Mouse (Mus musculus): Measurements from ENCODE around the gene Aacs. TPM values are rescaled to one million over a fixed set of nuclear protein-coding genes. Genes with fewer than 3 reads are reported as not detected.
"Not testable (repeated sequence)": the region's sequence is repeated elsewhere in the genome, so short reads cannot be mapped to it uniquely, and the experiment has no call there.

Aacs gene
- polyA plus RNA-seq (2015; fragmentation: Nextera tagmentation; extraction: Ambion mirVana), result 17.5 and 17.9 TPM in 2 replicates

DNA sequence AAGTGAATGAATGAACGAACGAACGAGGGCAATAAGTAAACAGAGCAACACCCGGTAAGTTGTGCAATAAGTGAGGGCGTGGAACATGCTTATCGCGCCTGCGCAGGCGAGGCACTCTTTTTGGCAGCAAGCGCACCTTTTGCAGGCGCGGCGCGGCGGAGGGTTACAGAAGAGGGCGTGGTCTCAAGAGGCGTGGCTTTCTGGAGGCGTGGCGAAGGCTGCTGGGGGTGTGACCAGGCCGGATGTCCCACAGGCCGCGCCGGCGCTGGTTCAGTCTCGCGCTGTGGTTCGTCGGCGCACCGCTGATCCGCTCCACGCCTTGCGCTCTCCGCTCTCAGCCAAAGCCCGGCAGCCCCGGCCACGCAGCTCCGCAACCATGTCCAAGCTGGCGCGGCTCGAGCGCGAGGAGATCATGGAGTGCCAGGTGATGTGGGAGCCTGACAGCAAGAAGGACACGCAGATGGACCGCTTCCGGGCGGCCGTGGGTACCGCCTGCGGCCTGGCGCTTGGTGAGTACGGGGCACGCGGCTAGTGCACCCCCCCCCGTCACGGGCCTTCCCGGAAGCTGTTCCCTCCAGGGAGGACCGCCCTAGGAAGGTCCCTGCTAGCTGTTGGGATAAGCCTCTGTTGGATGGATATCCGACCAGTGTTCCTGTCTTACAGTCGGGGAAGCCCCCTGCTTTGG lies at the start of gene Aacs:
TSS of gene Aacs (plus strand) at position 214 of the 685 bp plus-strand sequence.
- ATAC-seq (ENCODE audit: low read depth) (peak; percentile 91), DNase-seq (peak; percentile 97)
- Histone ChIP-seq H3K9me3 (replicated peaks) (no peaks in the 10 kb centered on the region), H3K9ac (peak within 1 kb of the TSS; percentile 88), H3K4me1 (replicated peaks) (peaks cover 53% of the 10 kb centered on the region), H3K36me3 (peaks cover 5% of the 10 kb centered on the region; the same call in 1 of the 2 replicates), H3K4me2 (peak within 1 kb of the TSS; percentile 99), H3K4me3 (replicated peaks) (peak within 1 kb of the TSS; percentile 79), H3K27ac (peak within 1 kb of the TSS; percentile 90), H3K27me3 (no peaks in the 10 kb centered on the region)
- under 1% methylated on average over 53 of the region's 60 CpGs for WGBS (ENCODE audit: insufficient replicate concordance)

- Histone ChIP-seq H3K4me1 (replicated peaks) (peaks cover under 1% of the 10 kb centered on the region; the same call in 1 of the 2 replicates), H3K4me2 (no peak overlapping the region), H3K36me3 (peaks cover 100% of the 10 kb centered on the region), H3K9me3 (replicated peaks) (no peaks in the 10 kb centered on the region), H3K4me3 (replicated peaks) (no peak overlapping the region), H3K9ac (no peak overlapping the region), H3K27ac (no peak overlapping the region), H3K27me3 (no peaks in the 10 kb centered on the region)
- no peak for DNase-seq
- no peak for ATAC-seq (ENCODE audit: low read depth)
- WGBS (ENCODE audit: insufficient replicate concordance), result 92% methylated on average over 10 of the region's 10 CpGs
Measured at GRCm38 (mm10) chr5:125426343-125426742, 49.3 kb upstream of the Aacs start.

DNA sequence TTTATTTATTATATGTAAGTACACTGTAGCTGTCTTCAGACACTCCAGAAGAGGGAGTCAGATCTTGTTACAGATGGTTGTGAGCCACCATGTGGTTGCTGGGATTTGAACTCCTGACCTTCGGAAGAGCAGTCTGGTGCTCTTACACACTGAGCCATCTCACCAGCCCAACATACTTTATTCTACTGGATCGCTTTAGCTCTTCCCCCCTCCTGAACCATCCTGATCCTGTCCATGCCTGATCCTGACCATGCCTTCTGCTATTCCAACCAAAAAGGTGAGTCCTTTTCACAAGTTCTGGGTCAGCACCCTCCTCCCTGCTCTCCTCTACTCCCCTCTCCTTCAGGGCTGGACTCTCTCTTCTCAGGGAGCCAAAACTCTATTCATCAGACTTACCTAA lies 43.3 kb upstream of the Aacs start:
- Histone ChIP-seq H3K4me2 (peak overlapping the region; percentile 98), H3K9ac (peak overlapping the region; percentile 87), H3K4me3 (replicated peaks) (peak overlapping the region; percentile 90), H3K36me3 (peaks cover 47% of the 10 kb centered on the region), H3K4me1 (replicated peaks) (peaks cover 30% of the 10 kb centered on the region)
- not testable (repeated sequence) for ATAC-seq (ENCODE audit: low read depth); H3K9me3 ChIP-seq (replicated peaks); DNase-seq; H3K27me3 ChIP-seq; H3K27ac ChIP-seq
- 79% methylated on average over 2 of the region's 2 CpGs for WGBS (ENCODE audit: insufficient replicate concordance)

DNA sequence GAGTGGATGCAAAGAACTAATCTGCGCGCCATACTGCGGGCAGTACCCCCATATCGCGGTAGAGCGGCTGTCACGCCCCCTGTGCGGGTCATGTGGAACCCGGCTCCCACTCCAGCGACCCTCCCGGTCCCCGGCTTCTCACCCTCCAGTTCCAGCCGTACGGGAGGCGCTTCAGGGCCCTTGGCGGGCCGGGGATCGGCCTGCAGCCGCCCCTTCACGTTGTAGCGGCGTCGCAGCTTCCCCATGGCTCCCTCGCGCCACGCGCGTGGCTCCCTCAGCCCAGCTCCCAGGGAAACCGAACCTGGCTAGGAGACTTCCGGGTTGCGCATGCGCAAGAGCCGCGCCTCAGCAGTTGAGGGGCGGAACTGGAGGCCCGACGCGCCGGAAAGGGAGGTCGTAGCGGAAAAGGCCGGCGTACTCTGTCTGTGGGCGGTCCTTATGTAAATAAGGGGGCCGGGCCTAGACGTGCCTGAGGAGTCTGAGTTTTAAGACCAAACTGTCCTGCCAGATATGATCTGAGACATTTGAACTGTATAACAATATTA lies 41.7 kb upstream of the Aacs start, which contains the start of gene Dhx37:
TSS of gene Dhx37 (minus strand) at position 329 of the 545 bp plus-strand sequence.
- DNase-seq, result peak; percentile 94
- H3K4me2 ChIP-seq, result peak within 1 kb of the TSS; percentile 98
- H3K4me3 ChIP-seq (replicated peaks), result peak within 1 kb of the TSS; percentile 90
- peaks cover 31% of the 10 kb centered on the region for H3K36me3 ChIP-seq
- no peaks in the 10 kb centered on the region for H3K9me3 ChIP-seq (replicated peaks)
- H3K9ac ChIP-seq, result peak within 1 kb of the TSS; percentile 87
- peak within 1 kb of the TSS; percentile 79 for H3K27ac ChIP-seq
- peaks cover 31% of the 10 kb centered on the region for H3K4me1 ChIP-seq (replicated peaks)
- no peaks in the 10 kb centered on the region for H3K27me3 ChIP-seq
- under 1% methylated on average over 46 of the region's 46 CpGs for WGBS (ENCODE audit: insufficient replicate concordance)
- peak; percentile 97 for ATAC-seq (ENCODE audit: low read depth)

- not testable (repeated sequence) for ATAC-seq (ENCODE audit: low read depth); H3K27me3 ChIP-seq; H3K9me3 ChIP-seq (replicated peaks); DNase-seq
- Histone ChIP-seq H3K27ac (peak overlapping the region; percentile 79), H3K4me2 (peak overlapping the region; percentile 98), H3K4me3 (replicated peaks) (peak overlapping the region; percentile 90), H3K4me1 (replicated peaks) (peaks cover 36% of the 10 kb centered on the region), H3K36me3 (peaks cover 26% of the 10 kb centered on the region), H3K9ac (peak overlapping the region; percentile 47; the same call in 1 of the 2 replicates)
- 53% methylated on average over 15 of the region's 15 CpGs for whole genome bisulfite sequencing (ENCODE audit: insufficient replicate concordance)
Measured at GRCm38 (mm10) chr5:125434347-125434746, 41.3 kb upstream of the Aacs start.

- H3K27me3 ChIP-seq, result no peaks in the 10 kb centered on the region
- peak overlapping the region; percentile 60 for H3K27ac ChIP-seq
- peak overlapping the region; percentile 99 for H3K4me2 ChIP-seq
- peaks cover 12% of the 10 kb centered on the region; the same call in 1 of the 2 replicates for H3K36me3 ChIP-seq
- ATAC-seq (ENCODE audit: low read depth) (peak; percentile 4; the same call in 1 of the 2 replicates), DNase-seq (no peak)
- peak overlapping the region; percentile 92 for H3K4me3 ChIP-seq (replicated peaks)
- WGBS (ENCODE audit: insufficient replicate concordance), result 2% methylated on average over 7 of the region's 7 CpGs
- H3K9ac ChIP-seq, result peak overlapping the region; percentile 92
- H3K4me1 ChIP-seq (replicated peaks), result peaks cover 57% of the 10 kb centered on the region
- no peaks in the 10 kb centered on the region for H3K9me3 ChIP-seq (replicated peaks)
Measured at GRCm38 (mm10) chr5:125440583-125441233, 34.9 kb upstream of the Aacs start.

- H3K36me3 ChIP-seq, result peaks cover 12% of the 10 kb centered on the region; the same call in 1 of the 2 replicates
- peak within 1 kb of the TSS; percentile 83 for H3K27ac ChIP-seq
- DNase-seq (peak; percentile 54), ATAC-seq (ENCODE audit: low read depth) (peak; percentile 90)
- under 1% methylated on average over 94 of the region's 97 CpGs for WGBS (ENCODE audit: insufficient replicate concordance)
- H3K4me2 ChIP-seq, result peak within 1 kb of the TSS; percentile 99
- H3K9me3 ChIP-seq (replicated peaks), result no peaks in the 10 kb centered on the region
- peaks cover 64% of the 10 kb centered on the region for H3K4me1 ChIP-seq (replicated peaks)
- H3K9ac ChIP-seq, result peak within 1 kb of the TSS; percentile 92
- no peaks in the 10 kb centered on the region for H3K27me3 ChIP-seq
- H3K4me3 ChIP-seq (replicated peaks), result peak within 1 kb of the TSS; percentile 92
Measured at GRCm38 (mm10) chr5:125441234-125442114, 34.1 kb upstream of the Aacs start, which contains the start of gene Bri3bp. Gene Bri3bp, plus strand, starts transcription at chr5:125441568.

DNA sequence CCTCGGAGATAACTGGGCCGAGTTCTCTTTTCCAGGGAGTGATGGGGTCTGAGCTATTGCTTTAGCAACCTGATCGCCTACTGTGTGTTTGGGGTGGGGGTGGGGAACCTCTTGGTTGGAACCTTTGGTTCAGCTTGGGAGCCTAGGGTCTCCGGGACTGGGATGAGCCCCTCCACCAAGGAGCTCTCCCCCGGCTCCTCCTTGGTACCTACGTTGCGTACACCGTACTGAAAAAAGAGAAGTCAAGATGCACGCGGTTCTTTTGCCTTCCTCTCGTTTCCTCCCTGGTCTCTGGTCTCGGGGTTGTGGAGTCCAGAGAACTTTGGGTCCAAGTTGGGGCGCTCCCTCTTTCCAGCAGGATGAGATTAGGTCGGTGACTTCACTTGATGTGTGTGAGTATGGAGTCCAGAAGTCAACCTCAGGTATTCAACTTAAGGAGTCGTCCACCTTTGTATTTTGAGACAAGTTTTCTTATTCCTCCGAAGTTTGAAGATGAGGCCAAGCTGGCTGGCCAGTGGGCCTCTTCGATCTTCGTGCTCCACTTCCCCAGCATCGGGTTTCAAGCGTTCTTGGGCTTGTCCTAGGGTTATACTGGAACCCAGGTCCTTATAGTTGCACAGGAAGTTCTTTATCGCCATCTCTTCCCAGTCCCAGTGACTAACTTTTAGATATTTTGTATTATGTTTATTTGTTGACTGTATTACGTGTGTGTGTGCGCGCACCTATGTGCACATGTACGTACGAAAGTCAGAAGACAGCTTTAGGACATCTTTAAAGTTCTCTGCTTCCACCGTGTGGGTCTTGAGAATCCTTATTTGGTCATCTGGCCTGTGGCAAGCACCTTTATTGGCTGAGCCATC lies 33.2 kb upstream of the Aacs start:
- no peaks in the 10 kb centered on the region for H3K27me3 ChIP-seq
- H3K9me3 ChIP-seq (replicated peaks), result no peaks in the 10 kb centered on the region
- peaks cover 65% of the 10 kb centered on the region for H3K4me1 ChIP-seq (replicated peaks)
- H3K9ac ChIP-seq, result peak overlapping the region; percentile 92
- DNase-seq, result no peak
- 14% methylated on average over 27 of the region's 27 CpGs for WGBS (ENCODE audit: insufficient replicate concordance)
- peak overlapping the region; percentile 83 for H3K27ac ChIP-seq
- ATAC-seq (ENCODE audit: low read depth), result peak; percentile 19; the same call in 1 of the 2 replicates
- peak overlapping the region; percentile 99 for H3K4me2 ChIP-seq
- H3K4me3 ChIP-seq (replicated peaks), result peak overlapping the region; percentile 92
- H3K36me3 ChIP-seq, result peaks cover 12% of the 10 kb centered on the region; the same call in 1 of the 2 replicates

DNA sequence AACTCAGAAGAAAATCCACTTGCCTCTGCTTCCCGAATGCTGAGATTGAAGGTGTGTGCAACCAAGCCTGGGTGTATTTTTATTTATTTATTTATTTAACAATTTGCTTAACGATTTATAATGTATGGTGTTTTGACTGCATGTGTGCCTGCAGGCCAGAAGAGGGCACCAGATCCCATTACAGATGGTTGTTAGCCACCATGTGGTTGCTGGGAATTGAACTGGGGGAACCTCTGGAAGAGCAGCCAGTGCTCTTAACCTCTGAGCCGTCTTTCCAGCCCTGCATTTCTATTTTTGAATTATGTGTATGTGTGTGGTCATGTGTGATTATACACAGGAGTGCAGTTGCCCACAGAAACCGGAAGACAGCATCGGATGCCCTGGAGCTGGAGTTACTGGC lies 32.3 kb upstream of the Aacs start:
- Histone ChIP-seq H3K4me3 (replicated peaks) (no peak overlapping the region), H3K4me1 (replicated peaks) (peaks cover 74% of the 10 kb centered on the region), H3K9me3 (replicated peaks) (no peaks in the 10 kb centered on the region), H3K4me2 (0 out of 2 replicates have a peak overlapping the region, but pooled peaks have one; percentile 14), H3K36me3 (peaks cover 12% of the 10 kb centered on the region; the same call in 1 of the 2 replicates), H3K9ac (no peak overlapping the region), H3K27me3 (no peaks in the 10 kb centered on the region), H3K27ac (peak overlapping the region; percentile 47; the same call in 1 of the 2 replicates)
- ATAC-seq (ENCODE audit: low read depth) (no peak), DNase-seq (no peak)
- 60% methylated on average over 5 of the region's 5 CpGs for WGBS (ENCODE audit: insufficient replicate concordance)

DNA sequence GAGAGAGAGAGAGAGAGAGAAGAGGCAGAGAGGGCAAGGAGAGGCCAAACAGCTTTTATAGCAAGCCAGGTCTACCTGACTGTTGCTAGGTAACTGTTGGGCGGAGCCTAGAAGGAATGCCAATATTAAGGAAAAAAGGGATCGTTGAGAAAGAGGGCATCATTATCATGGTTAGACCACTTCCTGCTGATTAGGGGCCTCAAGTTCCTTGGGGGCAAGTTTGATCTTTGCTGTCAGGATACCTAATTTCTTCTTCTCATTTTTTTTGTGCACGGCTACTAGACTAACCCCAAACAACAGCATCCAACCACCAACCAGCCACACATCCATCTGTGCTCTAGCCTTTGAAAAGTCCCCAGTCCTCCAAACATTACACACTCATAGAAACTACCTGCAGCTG lies 31.7 kb upstream of the Aacs start:
- Histone ChIP-seq H3K9me3 (replicated peaks) (no peaks in the 10 kb centered on the region), H3K27me3 (no peaks in the 10 kb centered on the region), H3K4me3 (replicated peaks) (no peak overlapping the region), H3K9ac (no peak overlapping the region), H3K27ac (peak overlapping the region; percentile 54; the same call in 1 of the 2 replicates), H3K4me1 (replicated peaks) (peaks cover 77% of the 10 kb centered on the region), H3K4me2 (0 out of 2 replicates have a peak overlapping the region, but pooled peaks have one; percentile 14), H3K36me3 (peaks cover 12% of the 10 kb centered on the region; the same call in 1 of the 2 replicates)
- 37% methylated on average over 3 of the region's 3 CpGs for WGBS (ENCODE audit: insufficient replicate concordance)
- no peak for DNase-seq
- no peak for ATAC-seq (ENCODE audit: low read depth)
